Mouse (Mus musculus) neural tube, embryonic 11.5 days (tissue): ENCODE measurements around the gene Atp6v0a1. TPM values are rescaled to one million over a fixed set of nuclear protein-coding genes. Genes with fewer than 3 reads are reported as not detected.

ENCODE experiments used
- ATAC-seq: fragments of 200-750 bp; cut with Nextera tagmentation; 2 replicates; pipeline ENCODE4 v1.8.0; 2017; ENCODE audit warnings: moderate number of reproducible peaks, mild to moderate bottlenecking, moderate TSS enrichment, moderate library complexity; ENCODE audit not compliant: insufficient read depth, low FRiP score, low TSS enrichment
- DNase-seq: peaks from one replicate; pipeline ENCODE4 v3.0.0-alpha.2; 2015; ENCODE audit warnings: low spot score
- H3K27ac ChIP-seq: fragments of 300-500 bp; sonication (generic); 2 replicates; pipeline ENCODE4 v1.5.1; 2014; ENCODE audit warnings: low read depth, mild to moderate bottlenecking, low read length
- H3K27me3 ChIP-seq: fragments of 300-500 bp; sonication (generic); 2 replicates; pipeline ENCODE4 v1.6.1; 2014; ENCODE audit warnings: mild to moderate bottlenecking, low read length, mixed read lengths; ENCODE audit not compliant: control insufficient read depth, insufficient read depth
- H3K36me3 ChIP-seq: fragments of 300-500 bp; sonication (generic); 2 replicates; pipeline ENCODE4 v1.6.1; 2014; ENCODE audit warnings: mild to moderate bottlenecking, low read length, moderate library complexity, mixed read lengths; ENCODE audit not compliant: control insufficient read depth, insufficient read depth
- H3K4me1 ChIP-seq: fragments of 300-500 bp; sonication (generic); 2 replicates; pipeline ENCODE4 v1.6.1; 2014; ENCODE audit warnings: low read length, mixed read lengths; ENCODE audit not compliant: control insufficient read depth, insufficient read depth
- H3K4me2 ChIP-seq: fragments of 300-500 bp; sonication (generic); 2 replicates; pipeline ENCODE4 v1.6.1; 2014; ENCODE audit warnings: low read depth, mild to moderate bottlenecking, moderate library complexity
- H3K4me3 ChIP-seq: fragments of 300-500 bp; sonication (generic); 2 replicates; pipeline ENCODE4 v1.5.1; 2014; ENCODE audit warnings: low read depth, low read length
- H3K9ac ChIP-seq: fragments of 300-500 bp; sonication (generic); 2 replicates; pipeline ENCODE4 v1.6.1; 2014; ENCODE audit warnings: mild to moderate bottlenecking, low read length
- H3K9me3 ChIP-seq: fragments of 300-500 bp; sonication (generic); 2 replicates; pipeline ENCODE4 v1.6.1; 2016; ENCODE audit warnings: low read length; ENCODE audit not compliant: control insufficient read depth
- WGBS: fragments of 180-500 bp; shearing (Covaris S2); extraction: QIAGEN DNeasy Blood & Tissue Kit; methylation state at CpG from one replicate; pipeline ENCODE4 v1.1.7; 2014; 5-methylcytosine and 5-hydroxymethylcytosine counted together
- polyA plus RNA-seq: library from polyadenylated mRNA; unstranded; fragments of >200 nt; fragmentation: Nextera tagmentation; extraction: Ambion mirVana; gene quantifications from 2 replicates; pipeline ENCODE4 v1.2.1, GENCODE M21; 2014

Gene Atp6v0a1
- polyA plus RNA-seq, 1 experiment from 2014 or later = 54.1 TPM

- Histone ChIP-seq H3K36me3 (no peaks in the 10 kb centered on the region), H3K27ac (no peak overlapping the region), H3K9ac (no peak overlapping the region), H3K9me3 (no peaks in the 10 kb centered on the region), H3K4me3 (no peak overlapping the region), H3K27me3 (peaks cover 4% of the 10 kb centered on the region; the same call in 1 of the 2 replicates), H3K4me1 (no peaks in the 10 kb centered on the region), H3K4me2 (no peak overlapping the region)
- DNase-seq (no peak), ATAC-seq (no peak)
- WGBS = 52% methylated on average over 3 of the region's 3 CpGs
Observed at GRCm38 (mm10) chr11:100985607-100986006, 23.6 kb upstream of the Atp6v0a1 start.

- no peak overlapping the region for H3K27ac ChIP-seq
- H3K9ac ChIP-seq = no peak overlapping the region
- H3K36me3 ChIP-seq = no peaks in the 10 kb centered on the region
- no peaks in the 10 kb centered on the region for H3K4me1 ChIP-seq
- WGBS = 87% methylated on average over 3 of the region's 3 CpGs
- DNase-seq = no peak
- no peaks in the 10 kb centered on the region for H3K27me3 ChIP-seq
- H3K4me3 ChIP-seq = no peak overlapping the region
- no peak for ATAC-seq
- no peak overlapping the region for H3K4me2 ChIP-seq
- no peaks in the 10 kb centered on the region for H3K9me3 ChIP-seq
Observed at GRCm38 (mm10) chr11:100988674-100989073, 20.6 kb upstream of the Atp6v0a1 start.

- 64% methylated on average over 2 of the region's 2 CpGs for WGBS
- H3K9me3 ChIP-seq = no peaks in the 10 kb centered on the region
- no peak for ATAC-seq
- H3K27me3 ChIP-seq = no peaks in the 10 kb centered on the region
- no peak for DNase-seq
- no peaks in the 10 kb centered on the region for H3K4me1 ChIP-seq
- no peak overlapping the region for H3K9ac ChIP-seq
- no peaks in the 10 kb centered on the region for H3K36me3 ChIP-seq
- no peak overlapping the region for H3K4me3 ChIP-seq
- no peak overlapping the region for H3K27ac ChIP-seq
- H3K4me2 ChIP-seq = no peak overlapping the region
Observed at GRCm38 (mm10) chr11:100989666-100990065, 19.6 kb upstream of the Atp6v0a1 start.

- ATAC-seq (no peak), DNase-seq (peak; percentile 47)
- no peak overlapping the region for H3K4me2 ChIP-seq
- no peak overlapping the region for H3K27ac ChIP-seq
- H3K9ac ChIP-seq = no peak overlapping the region
- no peaks in the 10 kb centered on the region for H3K4me1 ChIP-seq
- H3K4me3 ChIP-seq = no peak overlapping the region
- no peaks in the 10 kb centered on the region for H3K36me3 ChIP-seq
- H3K9me3 ChIP-seq = no peaks in the 10 kb centered on the region
- H3K27me3 ChIP-seq = no peaks in the 10 kb centered on the region
- 33% methylated on average over 6 of the region's 6 CpGs for WGBS
Observed at GRCm38 (mm10) chr11:100991027-100991534, 18.2 kb upstream of the Atp6v0a1 start.

DNA sequence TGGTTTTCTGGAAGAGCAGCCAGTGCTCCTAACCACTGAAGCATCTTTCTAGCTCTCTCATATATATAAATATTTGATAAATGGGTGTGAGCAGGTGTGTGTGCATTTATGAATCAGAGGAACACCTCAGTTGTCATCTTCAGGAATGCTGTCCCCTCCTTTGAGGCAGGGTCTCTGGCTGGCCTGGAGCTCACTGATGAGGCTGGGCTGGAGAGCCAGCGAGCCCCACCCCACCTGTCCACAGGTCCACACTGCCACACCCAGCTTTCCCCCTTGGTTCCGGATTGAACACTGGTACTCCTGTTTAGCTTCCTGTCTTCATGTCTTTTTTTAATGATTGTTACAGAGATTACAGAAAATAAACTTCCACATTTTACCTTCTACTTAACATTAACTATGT, 15.8 kb upstream of the Atp6v0a1 start:
- Histone ChIP-seq H3K36me3 (no peaks in the 10 kb centered on the region), H3K27ac (no peak overlapping the region), H3K4me1 (no peaks in the 10 kb centered on the region), H3K9ac (no peak overlapping the region), H3K4me2 (no peak overlapping the region), H3K9me3 (no peaks in the 10 kb centered on the region), H3K4me3 (no peak overlapping the region), H3K27me3 (no peaks in the 10 kb centered on the region)
- 87% methylated on average over 2 of the region's 2 CpGs for WGBS
- no peak for DNase-seq
- ATAC-seq = no peak

DNA sequence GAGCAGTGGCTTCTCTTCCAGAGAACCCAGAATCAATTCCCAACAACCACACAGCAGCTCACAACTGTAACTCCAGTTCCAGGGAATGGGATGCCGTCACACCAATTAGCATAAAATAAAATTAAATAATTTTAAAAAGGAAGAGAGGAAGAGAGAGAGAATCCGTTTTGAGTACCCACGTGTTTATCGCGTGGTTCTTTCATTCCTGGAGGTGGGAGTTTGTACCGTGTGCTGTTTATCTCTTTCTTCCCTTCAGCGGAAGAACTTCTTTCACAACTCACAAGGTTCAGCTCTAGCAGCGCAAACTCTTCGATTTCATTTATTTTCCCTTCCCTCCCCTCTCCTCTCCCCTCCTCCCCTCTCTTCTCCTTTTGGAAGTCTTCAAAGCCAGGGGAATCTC, 15.0 kb upstream of the Atp6v0a1 start:
- Histone ChIP-seq H3K9ac (no peak overlapping the region), H3K4me3 (no peak overlapping the region), H3K36me3 (no peaks in the 10 kb centered on the region), H3K27me3 (no peaks in the 10 kb centered on the region), H3K9me3 (no peaks in the 10 kb centered on the region), H3K4me1 (no peaks in the 10 kb centered on the region), H3K27ac (no peak overlapping the region), H3K4me2 (no peak overlapping the region)
- ATAC-seq (no peak), DNase-seq (no peak)
- WGBS = 70% methylated on average over 9 of the region's 9 CpGs

GRCm38 (mm10) chr11:100994655-100995054, 14.6 kb upstream of the Atp6v0a1 start:
- H3K4me1 ChIP-seq = no peaks in the 10 kb centered on the region
- no peak overlapping the region for H3K9ac ChIP-seq
- H3K36me3 ChIP-seq = no peaks in the 10 kb centered on the region
- no peak overlapping the region for H3K27ac ChIP-seq
- H3K9me3 ChIP-seq = no peaks in the 10 kb centered on the region
- no peak for DNase-seq
- no peak overlapping the region for H3K4me2 ChIP-seq
- 82% methylated on average over 5 of the region's 5 CpGs for WGBS
- H3K4me3 ChIP-seq = no peak overlapping the region
- ATAC-seq = no peak
- H3K27me3 ChIP-seq = no peaks in the 10 kb centered on the region

DNA sequence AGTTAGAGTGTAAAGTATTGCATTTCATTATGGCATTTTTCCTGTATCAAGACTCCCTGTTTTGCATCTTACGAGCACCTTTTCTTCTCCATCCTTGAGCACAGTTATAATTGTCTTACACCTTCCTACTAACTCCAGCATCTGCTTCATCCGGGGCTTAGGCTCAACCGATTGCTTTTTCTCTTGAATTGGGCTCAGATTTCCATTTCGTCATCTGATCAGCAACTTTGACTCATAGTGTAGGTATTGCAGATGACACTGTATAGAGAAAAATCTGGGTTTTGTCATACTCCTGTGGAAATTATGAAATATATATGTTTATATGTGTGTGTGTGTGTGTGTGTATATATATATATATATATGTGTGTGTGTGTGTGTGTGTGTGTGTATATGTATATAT, 12.8 kb upstream of the Atp6v0a1 start:
- Histone ChIP-seq H3K27me3 (no peaks in the 10 kb centered on the region), H3K9ac (no peak overlapping the region), H3K27ac (no peak overlapping the region), H3K9me3 (no peaks in the 10 kb centered on the region), H3K4me2 (no peak overlapping the region), H3K36me3 (no peaks in the 10 kb centered on the region), H3K4me1 (no peaks in the 10 kb centered on the region), H3K4me3 (no peak overlapping the region)
- 90% methylated on average over 4 of the region's 4 CpGs for WGBS
- ATAC-seq (no peak), DNase-seq (no peak)

DNA sequence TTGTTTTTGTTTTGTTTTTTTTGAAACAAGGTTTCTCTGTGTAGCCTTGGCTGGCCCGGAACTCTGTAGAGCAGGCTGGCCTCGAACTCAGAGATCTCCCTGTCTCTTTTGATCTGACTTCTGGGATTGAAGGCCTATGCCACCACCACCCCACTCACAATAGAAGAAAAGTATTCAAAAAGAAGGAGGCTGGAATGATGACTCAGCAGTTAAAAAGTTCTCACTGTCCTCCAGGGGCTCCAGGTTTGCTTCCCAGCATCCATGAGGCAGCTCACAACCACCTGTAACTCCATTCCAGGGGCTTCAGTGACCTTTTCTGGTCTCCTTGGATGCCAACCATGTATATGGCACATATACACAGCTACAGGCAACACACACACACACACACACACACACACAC, 10.4 kb upstream of the Atp6v0a1 start:
- WGBS = 83% methylated on average over 2 of the region's 2 CpGs
- H3K9ac ChIP-seq = no peak overlapping the region
- no peak for ATAC-seq
- no peaks in the 10 kb centered on the region for H3K36me3 ChIP-seq
- H3K27ac ChIP-seq = no peak overlapping the region
- no peaks in the 10 kb centered on the region for H3K27me3 ChIP-seq
- H3K9me3 ChIP-seq = no peaks in the 10 kb centered on the region
- no peak for DNase-seq
- no peaks in the 10 kb centered on the region for H3K4me1 ChIP-seq
- no peak overlapping the region for H3K4me3 ChIP-seq
- H3K4me2 ChIP-seq = no peak overlapping the region
